Mouse (Mus musculus) frontal cortex, adult 2 months (tissue): Measurements from ENCODE around the gene Calb2. TPM values are rescaled to one million over a fixed set of nuclear protein-coding genes. Genes with fewer than 3 reads are reported as not detected.

Experiments used
- DNase-seq, 2 experiments: peaks; one replicate each; pipeline ENCODE4 v3.0.0; 2022; ENCODE audit warnings: low spot score in 1 of 2; ENCODE audit errors: extremely low spot score in 1 of 2
- polyA plus RNA-seq: library from polyadenylated mRNA; depleted of rRNA; stranded (reverse); fragments of >200 nt; gene quantifications from 2 replicates; pipeline ENCODE4 v1.2.3, GENCODE M21; 2012; rRNA removed

The Calb2 gene
- 368 and 421 TPM in 2 replicates for polyA plus RNA-seq

DNA sequence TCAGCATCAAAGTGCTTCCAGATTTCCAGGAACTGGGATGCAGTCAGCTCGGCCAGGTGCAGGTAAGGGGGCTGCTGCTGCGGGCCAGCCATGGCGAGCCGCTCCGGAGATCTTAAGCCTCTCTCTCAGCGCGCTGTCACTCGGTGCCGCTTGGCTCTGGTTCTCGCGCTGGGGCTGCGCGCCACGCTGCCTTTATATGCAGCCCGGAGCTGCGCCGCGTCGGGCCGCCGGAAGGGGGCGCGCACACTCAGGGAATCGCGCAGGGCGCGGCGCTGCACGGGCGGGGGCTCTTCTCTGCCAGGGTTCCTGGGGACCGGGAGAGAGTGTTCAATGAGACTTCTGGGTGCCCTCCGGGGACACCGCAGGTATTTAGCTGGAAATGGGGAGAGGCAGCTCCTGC lies at the start of gene Calb2:
Calb2 (minus strand) TSS at position 165 of the 400 bp plus-strand sequence.
- DNase-seq, result peak in 1 of 2 experiments; percentile 74

DNA sequence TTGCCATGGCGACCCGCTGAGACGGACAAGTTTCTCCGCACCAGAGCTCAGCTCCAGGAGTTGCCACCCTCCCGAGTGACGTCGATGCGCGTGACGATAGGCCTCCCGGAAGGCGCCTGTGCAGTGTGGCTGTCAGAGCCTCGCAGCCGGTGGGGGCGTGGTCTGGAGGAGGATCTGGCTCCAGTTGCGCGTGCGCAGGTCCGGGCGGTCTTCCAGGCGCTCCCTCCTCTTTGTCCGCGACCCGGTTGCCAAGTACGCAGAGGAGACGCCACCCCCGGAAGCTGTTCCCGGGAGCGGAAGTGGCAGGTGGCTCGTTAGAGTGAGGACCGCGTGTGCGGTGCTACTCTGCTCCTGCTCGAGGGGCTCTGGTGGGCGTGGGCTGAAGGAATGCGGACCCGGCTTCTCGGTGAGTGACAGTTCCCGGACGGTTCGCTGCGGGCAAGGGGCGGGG lies 49.7 kb upstream of the Calb2 start:
- DNase-seq, result peak; percentile 99 to 100

DNA sequence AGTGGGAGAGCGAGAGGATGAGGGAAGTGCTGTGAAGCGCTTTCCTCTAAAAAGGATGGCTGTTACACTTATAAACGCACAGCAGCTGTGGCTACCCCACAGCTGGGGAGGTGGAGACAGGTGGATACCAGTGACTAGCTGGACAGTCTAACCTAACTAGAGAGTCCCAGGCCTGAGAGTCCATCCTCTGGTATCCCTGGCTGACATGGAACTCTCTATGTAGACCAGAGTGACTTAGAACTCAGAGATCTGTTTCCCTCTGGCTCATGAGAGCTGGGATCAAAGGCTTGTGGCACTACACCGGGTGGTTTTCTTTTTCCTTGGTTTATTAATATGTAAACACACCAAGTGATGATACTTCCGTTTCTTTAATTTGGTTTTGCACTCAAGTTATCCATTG lies 49.2 kb upstream of the Calb2 start:
- DNase-seq, result no peak

DNA sequence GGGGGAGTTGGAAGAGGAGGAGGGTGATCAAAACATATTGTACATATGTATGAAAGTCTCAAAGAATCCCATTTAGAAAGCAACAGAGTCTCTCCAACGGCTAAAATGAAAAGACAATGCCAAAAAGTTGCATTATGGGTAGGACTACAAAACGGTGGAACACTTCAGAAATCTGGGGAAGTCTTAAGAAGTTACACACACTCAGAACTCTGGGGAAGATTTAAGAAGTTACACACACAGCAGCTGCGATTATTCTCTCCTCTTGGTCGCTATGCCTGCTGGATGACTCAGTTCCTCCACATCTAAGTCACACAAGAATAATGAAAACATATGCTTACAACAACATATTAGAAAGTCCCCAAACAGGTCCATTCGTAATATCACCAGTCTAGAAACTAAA lies 48.2 kb upstream of the Calb2 start:
- no peak for DNase-seq

DNA sequence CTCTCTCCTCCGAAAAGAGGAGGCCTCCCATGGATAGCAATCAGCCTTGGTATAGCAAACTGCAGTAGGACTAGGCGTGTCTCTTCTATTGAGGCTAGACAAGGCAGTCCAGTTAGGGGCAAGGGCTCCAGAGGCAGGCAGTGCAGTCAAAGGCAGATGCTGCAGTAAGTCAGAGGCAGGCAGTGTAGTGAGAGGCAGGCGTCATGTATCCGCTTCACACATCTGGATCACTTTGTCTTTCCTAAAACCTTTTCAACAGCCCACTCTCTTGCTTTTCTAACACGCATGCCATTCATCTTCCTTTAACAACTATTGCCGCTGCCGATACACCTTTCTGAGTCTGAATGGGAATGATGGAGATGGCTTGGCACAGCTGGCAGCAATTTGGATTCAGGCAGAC lies 47.4 kb upstream of the Calb2 start, which contains the start of gene Cmtr2:
Cmtr2 (plus strand) TSS at position 301 of the 400 bp plus-strand sequence.
- DNase-seq, result no peak

DNA sequence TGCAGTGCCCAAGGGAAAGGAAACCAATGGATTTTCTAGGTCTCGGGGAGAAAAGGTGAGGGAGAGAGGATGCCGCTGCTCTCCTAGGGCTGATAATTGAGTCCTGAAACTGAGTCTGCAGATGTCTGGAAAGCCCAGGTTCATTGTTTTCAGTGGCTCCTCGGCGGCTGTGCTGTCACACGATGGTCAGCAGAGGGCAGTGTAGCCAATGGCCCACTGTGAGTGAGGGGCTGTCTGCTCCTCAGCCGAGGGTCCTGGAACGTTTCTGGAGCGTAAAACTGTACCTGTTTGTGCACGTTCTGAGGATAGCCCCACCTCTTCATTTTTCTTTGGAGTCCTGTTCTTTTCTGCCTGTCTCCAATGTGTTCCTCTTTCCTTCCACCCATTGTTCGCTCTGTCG lies 33.8 kb upstream of the Calb2 start:
- no peak for DNase-seq

DNA sequence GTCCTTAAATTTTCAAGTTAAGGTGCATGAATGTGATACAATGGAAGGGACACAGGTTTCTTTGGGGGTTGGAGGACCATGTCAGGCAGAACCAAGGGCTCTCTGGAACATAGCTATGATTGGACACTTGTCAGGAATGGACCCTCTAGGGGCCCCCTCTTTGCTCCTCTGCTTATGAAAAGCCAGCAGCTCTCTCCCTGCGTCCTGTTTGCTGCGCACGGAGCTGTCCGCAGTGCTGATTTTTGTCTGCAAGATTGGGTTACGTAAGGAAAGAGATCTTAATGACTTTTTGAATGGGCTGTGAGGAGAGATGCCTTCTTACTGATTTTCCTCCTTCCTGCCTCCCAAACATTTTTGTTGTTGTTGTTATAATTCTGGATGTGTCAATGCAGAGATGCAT lies 28.7 kb upstream of the Calb2 start:
- no peak for DNase-seq

DNA sequence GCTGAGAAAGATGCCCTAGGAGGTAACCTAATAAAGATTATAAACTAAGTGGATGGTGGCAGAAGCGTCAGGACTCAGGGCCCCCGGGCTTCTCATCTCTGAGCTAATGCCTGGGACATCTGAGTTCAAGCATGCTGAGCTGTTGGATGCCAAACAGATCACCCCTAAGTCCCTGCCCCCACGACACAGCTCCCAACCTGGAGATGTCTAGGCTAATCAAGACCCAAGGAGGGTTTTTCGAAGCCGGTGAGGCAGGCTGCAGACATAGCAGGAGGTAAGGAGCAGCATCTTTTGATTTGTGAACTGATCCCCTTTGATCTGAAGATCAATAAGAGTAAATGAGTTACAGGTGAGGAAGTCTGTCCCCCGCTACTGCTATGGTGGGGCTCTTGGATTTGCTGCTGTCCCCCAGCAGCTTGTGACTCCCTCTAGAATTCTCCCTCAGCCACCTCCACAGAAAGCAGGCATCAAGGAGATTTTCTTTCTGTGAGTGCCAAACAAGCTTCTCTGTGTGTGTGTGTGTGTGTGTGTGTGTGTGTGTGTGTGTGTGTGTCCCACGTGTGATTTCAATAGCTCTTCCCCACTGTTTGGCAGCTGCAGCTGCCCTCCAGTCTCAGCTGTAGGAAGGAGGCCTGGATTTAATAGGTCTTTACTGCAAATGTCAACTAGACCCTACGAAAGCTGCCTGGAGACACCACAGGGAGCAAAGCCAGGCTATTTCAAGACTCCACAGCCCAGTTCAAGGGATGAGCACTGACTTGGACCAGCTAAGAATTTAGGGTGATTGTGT lies 21.1 kb upstream of the Calb2 start:
- DNase-seq, result peak in 1 of 2 experiments; percentile 13

DNA sequence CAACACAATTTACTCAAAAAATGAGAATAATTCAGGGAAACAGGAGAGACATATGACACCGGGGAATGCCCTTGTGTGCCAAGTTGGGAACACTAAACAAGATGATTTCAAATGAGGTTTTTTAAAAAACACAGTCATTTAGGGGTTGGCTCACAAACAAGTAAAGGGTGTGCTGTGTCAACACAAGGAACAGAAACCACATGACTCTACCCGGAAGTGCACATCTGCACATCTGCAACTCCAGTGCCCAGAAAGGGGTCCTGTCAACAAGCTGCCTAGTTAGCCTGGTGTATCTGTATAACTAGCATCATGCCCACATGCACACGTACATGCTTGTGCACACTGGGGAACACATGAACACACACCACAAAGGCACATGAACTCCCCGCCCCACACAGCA lies 17.5 kb upstream of the Calb2 start:
- no peak for DNase-seq

DNA sequence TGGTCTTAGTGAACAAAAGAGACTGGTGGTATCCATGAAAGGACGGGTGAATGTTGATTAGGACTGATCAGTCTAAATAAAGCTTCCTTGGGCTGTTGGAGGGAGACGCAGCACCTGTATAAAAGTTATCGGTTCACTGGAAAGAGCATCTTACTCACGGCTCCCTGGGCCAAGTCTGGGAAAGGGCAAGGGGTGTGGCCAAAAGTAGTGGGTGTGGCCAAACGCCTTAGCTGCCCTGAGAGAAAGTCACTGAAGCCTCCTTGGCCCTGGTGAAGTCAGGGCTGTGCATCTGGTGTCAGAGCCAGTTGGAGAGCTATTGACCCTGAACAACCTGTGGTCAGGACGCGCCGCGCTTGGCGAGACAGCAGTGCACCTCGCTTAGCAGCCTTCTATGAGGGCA lies 15.7 kb upstream of the Calb2 start:
- no peak for DNase-seq

DNA sequence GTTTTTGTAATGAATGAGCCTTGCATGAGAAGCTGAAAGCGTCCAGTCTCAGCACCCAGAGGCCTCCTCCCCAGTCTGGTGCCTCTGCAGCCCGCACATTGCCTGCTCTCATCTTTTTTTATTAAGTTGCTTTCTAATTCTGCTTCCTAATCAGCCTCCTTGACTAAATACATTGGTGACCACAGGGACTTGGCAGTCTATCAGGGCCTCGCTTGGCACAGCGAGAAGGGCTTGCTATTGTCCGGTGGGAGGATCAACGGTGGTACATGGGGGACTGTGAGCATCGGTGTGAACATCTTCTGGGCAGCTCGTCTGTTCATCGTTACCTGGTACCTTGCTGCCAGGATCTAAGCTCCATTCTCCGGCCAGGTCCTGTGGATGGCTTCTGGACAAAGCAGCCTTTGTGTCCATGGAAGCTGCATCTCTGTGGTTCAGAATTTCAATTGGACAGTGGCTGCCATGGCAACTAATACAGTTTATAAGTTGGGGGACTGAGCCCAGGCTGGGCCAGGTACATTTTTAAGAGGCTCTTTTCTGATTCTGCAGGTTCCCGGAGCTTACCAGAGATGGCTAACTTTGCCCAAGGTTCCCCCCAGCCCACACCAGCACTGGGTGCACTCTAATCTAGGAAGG lies 14.8 kb upstream of the Calb2 start:
- peak in 1 of 2 experiments; percentile 13 for DNase-seq

DNA sequence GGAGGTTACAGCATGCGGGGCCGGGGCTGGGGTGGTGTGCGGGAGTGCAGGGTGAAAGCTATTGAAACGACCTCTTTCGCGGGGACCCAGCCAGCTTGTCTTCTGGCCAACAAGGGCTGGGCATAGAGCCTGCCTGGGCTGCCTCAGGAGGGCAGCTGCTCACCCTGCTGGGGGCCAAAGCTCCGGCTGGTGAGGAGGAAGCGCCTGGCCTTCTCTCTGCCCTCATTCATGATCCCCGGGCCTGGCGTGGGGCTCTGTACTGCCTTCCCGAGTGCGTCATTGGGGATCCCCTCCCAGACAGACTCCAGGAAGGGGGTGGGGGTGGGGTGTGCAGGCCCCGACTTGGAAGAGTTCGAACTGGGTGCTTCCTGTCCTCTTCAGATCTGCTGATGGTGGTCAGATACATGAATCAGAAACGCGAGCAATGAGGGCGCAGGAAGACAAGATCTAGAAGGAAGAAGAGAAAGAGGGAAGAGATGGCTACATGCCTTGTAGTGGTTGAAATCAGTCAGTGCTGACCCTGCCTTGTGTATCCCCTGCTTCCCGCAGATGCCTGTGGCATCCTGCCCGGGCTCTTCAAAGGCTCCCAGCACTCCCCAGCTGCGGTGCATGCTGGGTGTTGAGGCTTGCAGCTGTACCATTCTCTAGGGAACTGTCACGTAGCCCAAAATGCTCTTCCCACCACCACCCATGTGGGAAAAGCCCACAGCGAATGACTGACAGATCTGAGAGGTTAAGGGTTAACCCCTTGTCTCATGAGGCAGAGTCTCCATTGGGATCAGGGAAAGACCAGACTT lies 9.5 kb upstream of the Calb2 start:
- no peak for DNase-seq

DNA sequence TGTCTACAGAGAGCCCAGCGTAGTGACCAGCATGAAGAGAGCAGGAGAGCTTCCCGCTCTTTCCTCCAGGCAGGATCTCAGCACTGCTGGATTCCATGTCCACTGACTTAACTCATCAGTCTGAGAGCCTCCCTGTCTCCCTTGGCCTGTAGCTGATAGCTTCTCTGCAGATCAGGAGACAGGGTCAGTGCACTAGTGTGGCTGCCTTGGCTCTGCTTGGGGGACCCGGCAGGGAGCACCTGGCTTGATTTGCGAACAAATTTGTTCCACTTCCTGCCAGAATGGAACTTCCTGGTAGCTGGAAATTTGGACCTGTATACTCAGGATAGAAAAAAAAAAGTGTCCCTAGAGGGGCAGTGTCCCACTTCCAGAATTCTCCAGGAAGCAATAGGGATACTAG lies 6.8 kb upstream of the Calb2 start:
- no peak for DNase-seq

DNA sequence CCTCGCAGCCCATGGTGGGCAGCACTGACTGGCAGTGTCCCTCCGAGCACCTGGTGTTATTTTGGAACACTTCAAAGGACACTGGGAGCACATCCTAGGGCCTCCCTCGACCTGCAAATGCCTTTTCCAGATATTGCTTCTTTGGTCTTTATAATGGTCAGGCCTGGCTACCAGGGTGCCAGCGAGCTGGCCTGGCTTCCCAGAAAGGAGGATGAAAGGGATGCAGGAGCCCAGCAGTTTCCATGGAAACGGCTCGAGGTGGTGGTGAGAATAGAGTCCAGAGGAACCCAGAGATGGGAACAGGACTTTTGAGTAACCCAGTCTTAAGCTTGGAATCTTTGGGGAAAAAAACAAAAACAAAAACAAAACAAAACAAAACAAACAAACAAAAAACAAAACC lies 4.2 kb upstream of the Calb2 start:
- DNase-seq, result no peak

DNA sequence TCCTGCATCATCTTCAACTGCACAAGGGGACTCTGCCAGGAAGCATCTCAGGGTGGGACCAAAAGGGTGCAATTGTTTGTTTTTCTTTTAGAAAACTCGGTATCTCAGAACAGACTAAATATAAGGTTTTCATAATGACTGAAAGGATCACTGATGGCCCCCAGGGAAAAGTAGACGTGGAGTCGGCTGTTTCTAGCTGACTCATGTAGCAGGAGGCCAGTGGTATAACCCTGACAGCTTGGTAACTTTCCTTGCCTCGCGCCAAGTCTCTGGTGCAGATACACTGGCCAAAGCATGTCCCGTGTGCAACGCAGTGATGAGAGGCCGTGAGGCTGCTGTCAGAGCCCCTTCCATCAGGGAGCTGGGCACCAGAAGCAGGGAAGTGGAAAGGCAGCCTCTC lies 1.7 kb downstream of the Calb2 start:
- no peak for DNase-seq

DNA sequence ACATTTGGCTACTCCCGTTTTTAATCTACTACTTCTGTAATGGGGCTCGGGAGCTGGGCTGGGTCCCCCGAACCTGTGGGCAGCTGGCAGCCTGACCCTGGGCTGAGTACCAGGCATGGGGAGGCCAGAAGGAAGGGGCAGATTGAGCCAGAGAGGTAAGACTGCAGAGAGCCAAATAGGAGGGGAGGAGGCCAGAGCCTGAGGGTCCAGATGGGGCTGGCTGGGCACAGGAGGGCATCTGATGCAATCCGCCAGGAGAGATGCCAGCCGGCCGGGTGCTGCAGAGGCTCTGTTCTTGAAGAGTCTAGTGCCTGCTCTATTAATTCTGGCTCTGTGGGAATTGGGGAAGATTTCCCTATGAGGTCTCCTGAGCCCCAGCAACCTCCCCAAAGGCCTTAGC lies 6.0 kb downstream of the Calb2 start:
- DNase-seq, result no peak

DNA sequence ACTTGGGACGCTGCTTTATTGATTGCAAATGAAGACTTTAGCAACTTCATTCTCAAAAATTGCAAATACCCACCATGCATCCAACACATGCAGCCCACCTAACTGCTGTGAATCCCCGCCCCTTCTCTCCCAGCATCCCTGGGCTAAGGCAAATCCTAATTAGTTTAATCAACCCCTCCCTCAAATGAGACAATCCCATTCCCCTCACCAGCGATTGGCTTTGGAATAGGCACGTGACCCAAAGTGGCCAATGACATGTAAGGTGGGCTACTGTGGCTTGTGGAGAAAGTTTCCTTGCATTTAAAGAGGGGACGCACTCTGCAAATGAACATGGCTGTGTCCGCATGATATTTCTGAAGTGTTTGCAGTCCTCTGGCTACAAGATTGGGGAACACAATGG lies 15.1 kb downstream of the Calb2 start:
- no peak for DNase-seq

DNA sequence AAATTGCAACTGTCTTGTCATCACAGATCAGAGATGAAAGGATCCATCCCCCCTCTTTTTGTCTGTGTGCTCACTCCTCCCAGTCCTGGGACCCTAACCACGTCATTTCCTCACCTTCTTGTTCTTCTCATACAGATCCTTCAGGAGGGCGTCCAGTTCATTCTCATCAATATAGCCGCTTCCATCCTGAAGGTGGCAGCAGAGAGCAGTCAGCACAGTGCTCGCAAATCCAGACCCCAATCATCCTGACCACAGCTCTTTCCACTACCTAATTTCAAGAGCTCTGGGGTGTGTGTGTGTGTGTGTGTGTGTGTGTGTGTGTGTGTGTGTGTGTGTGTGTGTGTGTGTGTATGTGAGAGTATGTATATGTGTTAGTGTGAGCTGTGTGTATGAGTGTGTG lies 22.5 kb downstream of the Calb2 start:
- peak in 1 of 2 experiments; percentile 77 for DNase-seq

DNA sequence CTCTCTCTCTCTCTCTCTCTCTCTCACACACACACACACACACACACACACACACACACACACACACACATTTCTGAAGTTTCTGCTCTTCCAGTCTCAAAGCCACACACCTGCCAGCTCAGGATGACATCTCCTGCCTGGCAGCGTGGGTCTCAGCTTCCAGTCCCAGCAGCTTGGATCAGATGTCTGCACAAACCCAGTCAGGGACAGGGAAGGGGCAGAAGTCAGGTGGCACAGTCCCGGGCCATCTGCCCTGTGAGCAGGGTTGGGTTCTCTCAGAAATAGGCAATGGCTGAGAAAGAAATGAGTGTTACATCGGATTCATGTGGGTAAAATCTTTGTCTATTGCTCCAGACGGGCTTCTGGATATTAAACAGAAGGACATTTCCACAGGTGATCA lies 27.2 kb downstream of the Calb2 start:
- DNase-seq, result no peak

DNA sequence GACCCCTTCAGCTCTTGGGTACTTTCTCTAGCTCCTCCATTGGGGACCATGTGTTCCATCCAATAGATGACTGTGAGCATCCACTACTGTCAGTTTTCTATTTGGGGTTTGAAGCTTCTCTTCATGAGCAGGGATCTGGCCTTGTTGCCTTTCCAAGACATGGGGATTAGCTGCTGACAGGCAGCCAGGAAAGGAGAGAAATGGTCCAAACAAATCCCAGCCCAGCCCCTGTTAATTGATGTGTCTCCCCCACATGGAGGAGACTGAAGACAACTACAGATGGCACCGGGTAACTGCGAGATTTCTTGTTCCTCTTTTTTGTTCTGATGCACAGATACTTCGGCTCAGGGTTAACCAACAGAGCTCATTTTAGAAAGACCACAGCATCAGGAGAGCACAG lies 27.9 kb downstream of the Calb2 start:
- DNase-seq, result no peak

DNA sequence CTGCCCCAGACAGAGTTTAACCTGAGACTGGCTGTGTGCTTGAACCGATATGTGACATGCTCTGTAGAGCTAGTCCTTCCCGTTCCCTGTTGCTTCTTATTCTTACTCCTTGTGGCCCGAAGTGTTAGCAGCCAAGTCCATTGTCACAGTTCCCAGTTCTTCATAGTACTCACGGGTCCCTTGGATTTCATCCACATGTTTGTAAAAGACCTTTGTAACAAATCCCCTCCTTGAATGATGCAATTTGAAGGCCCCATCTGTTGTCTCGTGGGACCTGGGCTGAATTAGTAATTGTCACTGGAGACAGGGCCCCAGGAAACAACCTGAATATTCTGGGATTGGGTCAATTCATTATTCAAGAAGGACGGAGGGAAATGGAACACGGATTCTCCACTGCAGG lies 32.5 kb downstream of the Calb2 start:
- no peak for DNase-seq
